Mouse (Mus musculus) spleen, postnatal 36 days (tissue): Measurements from ENCODE around the gene Wfdc18.

Source experiments
- DNase-seq, 2 experiments: peaks; one replicate each; pipeline ENCODE4 v3.0.0; 2022; ENCODE audit warnings: low spot score in 2 of 2, mixed read lengths in 1 of 2

Gene Wfdc18

GRCm38 (mm10) chr11:83708715-83709114, at the start of gene Wfdc18:
Wfdc18 (plus strand) TSS chr11:83709015.
- DNase-seq, result no peak

DNA sequence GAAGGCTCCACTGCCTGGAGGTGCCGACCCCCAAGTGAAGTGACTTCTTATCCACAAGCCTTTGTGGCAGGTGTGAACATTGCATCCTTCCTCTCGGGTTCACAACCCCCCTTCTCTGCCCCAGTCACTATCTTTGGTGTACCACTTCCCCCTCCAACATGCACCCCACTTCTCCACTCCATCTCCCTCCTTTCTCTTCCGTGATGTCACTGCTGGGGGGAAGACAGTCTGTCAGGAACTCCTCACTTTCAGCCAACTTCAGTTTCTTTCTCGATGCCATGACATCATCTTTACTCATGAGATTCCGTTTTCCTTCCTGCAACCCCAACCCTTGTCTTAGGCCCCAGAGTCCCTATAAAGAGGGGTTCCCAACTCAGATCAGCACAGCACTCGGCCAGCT, 46.6 kb upstream of the Wfdc18 start, which contains the start of gene Ccl4:
Ccl4 (plus strand) TSS at position 381 of the 400 bp plus-strand sequence.
- DNase-seq, result peak; percentile 18 to 31

GRCm38 (mm10) chr11:83663532-83663931, 45.3 kb upstream of the Wfdc18 start:
- DNase-seq, result no peak

GRCm38 (mm10) chr11:83671743-83672142, 37.1 kb upstream of the Wfdc18 start:
- no peak for DNase-seq

DNA sequence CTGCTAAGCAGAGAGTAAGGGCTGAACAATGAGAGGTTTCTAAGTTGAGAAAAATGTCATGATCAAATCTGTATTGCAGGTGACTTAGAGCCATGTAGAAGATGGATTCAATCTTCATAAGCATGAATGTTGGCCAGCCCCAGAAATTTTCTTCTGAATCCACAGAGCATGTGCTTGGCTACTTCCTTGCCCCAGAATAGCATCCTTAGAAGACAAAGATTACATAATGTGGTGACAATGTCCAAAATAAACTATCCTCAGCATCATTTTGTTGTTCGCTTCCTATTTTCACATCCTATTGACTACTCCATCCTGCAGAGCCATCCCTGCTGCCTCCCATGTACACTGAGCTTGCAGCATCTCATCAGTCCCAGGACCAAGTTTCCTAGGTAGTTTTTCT, 33.1 kb upstream of the Wfdc18 start:
- DNase-seq, result no peak

GRCm38 (mm10) chr11:83689918-83690317, 18.9 kb upstream of the Wfdc18 start:
- no peak for DNase-seq

- DNase-seq, result no peak
Measured at GRCm38 (mm10) chr11:83692008-83692407, 16.8 kb upstream of the Wfdc18 start.

GRCm38 (mm10) chr11:83703705-83704104, 5.1 kb upstream of the Wfdc18 start, which contains the start of gene Wfdc17:
Wfdc17 (plus strand) TSS chr11:83703991.
- DNase-seq, result peak in 1 of 2 experiments; percentile 6

DNA sequence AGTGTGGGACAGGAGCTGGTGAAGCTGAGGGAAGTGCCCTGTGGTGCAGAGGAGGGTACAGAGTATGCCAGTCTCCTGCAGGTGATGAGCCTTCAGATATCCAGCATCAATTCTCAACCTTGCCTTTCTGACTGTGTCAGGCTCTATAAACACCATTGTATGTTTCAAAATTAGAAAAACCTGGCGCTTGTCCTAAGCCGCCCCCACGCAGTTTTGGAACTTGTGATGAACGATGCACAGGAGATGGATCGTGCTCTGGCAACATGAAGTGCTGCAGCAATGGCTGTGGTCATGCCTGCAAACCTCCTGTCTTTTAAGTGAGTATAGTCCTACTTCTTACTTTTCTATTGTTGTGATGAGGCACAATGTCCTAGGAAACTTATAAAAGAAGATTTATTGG, 868 bp downstream of the Wfdc18 start:
- no peak for DNase-seq

DNA sequence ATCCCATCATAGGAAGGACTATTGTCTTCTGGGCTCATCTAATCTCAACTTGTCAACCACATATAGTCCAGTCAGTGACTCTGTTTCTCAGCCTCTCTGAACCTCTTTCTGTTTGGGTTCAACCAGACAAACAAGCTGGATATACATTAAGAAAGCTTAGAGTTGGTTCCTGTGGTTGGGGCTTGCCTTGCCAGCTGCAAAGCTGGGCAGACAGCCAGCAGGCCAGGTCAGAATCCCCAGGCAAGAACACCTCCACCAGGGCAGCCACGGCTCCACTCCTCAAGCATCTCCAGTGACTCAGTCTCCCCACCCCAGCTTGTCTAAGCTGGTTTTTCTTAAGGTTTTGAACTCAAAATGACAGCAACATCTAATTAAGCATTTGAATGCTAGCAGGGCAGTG, 3.9 kb downstream of the Wfdc18 start:
- DNase-seq, result no peak

- DNase-seq, result no peak
Measured at GRCm38 (mm10) chr11:83713925-83714324, 5.1 kb downstream of the Wfdc18 start.

DNA sequence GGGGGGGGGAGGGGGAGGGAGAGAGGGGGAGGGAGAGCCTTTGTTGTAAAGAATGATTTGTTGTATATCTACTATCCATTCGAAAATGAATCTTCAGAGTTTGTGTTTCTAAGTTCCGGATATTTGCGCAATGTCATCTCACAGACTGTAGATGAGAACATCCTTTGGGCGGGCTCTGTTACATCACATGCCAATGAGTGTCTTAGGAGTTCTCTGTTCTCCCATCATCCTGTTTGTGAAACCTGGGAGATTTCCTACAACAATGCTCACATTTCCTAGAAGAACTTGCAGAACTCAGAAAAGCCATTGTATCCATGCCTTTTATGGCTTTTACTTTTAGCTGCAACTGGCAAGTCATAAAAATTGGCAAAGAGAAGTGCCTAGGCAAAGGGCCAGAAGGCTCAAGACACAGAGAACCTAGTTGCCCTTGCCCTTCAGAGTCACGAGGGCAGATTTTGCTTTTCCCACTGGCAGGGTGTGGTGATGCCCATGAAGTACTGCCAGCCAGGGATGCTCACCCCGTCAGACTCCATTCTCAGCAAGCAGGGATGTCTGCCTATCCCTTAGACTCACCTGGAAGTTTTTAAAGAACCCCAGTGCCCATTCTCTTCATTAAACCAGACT, 8.3 kb downstream of the Wfdc18 start:
- DNase-seq, result no peak

GRCm38 (mm10) chr11:83720766-83721165, 12.0 kb downstream of the Wfdc18 start:
- DNase-seq, result no peak

DNA sequence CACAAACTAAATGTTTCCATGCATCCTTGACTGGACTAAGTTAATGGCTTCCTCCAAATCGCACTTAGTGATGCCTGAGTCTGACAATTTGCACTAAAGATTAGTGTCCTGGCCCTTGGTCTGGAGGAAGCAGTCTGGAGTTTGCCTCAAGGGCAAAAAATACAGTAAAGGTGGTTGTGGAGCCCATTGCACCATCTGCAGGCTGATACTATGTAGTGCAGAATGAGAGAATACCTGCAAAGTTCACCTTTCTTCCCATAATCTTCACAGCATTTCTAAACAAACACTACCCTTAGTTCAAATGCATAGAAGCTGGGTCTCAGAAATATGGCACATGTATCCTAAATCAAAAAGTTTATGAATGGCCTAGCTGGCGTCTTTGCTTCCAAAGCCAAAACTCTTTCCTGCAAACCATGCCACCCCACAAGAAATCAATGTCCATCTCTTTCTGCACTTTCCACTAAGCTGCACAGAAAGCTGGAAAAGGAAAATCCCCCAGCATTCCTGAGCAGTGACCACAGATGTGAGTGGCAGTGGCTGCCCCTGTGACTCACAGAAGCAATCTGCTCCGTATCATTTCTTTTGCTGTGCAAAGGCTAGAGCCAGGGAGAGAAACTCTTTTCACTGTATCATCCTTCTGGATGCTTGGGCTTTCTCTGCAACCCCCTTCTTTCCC, 20.1 kb downstream of the Wfdc18 start:
- DNase-seq, result no peak

DNA sequence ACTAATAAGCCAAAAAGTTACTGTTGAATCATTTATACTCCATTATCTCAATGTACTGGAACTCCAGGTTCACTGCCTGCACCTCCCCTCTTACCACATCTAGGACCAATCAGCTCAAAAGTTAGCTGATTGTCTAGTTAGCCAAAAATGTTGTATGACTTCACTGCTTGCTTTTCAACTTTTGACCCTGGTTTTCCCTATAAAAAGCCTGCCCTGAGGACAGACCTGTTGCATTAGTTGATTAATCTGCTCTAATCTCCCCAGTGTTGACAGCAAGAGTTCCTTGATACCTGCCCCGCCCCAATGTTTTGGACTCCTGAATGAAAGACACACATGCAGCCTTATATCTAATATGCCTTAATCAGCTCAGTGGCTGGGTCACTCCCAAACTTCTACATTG, 22.3 kb downstream of the Wfdc18 start:
- no peak for DNase-seq

DNA sequence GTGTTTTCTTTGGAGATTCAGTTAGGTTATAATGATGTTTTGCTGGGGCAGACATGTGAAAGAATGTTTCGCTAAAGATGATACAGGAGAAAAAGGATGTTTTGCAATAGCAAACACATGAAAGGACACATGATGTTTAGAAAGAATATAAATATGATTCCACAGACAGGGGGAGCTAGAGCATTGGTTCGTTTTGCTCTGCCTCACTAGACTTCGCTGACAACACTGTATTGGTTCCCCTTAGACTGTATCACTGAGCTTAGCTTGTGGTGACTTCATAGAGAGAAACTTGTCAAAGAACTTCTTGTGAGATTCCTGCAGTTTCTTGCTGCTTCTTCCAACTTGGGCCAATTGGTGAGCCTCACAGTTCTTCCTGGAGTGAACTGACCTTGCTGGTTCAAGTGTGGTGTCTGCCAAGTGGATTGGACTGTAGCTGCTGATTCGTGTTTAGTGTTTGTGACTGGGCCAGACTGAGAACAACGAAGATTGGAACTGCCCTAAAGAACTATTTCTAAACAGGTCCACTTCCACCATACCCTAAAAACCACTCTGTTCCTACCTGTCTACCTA, 24.3 kb downstream of the Wfdc18 start:
- DNase-seq, result no peak

DNA sequence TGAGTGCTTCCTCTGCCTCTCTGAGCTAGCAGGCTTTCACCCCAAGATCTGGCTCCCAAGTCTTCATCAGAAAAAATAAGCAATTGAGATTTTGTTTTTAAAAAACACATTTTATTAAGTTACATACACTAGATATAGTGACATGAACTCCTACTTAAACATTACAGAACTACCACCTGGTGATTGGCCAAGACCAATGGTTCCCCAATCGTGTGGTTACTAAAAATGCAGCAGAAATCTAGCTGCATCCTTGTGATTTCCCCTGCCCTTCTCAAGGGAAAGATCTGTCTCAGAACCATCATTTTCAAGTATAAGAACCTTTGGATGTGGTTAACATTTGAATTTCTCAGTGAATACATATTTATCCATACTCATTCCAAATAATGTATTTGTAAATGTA, 25.4 kb downstream of the Wfdc18 start:
- DNase-seq, result no peak

- DNase-seq, result no peak
Measured at GRCm38 (mm10) chr11:83735881-83736280, 27.1 kb downstream of the Wfdc18 start.

GRCm38 (mm10) chr11:83737109-83737558, 28.3 kb downstream of the Wfdc18 start:
- DNase-seq, result peak; percentile 83 to 87

- DNase-seq, result peak; percentile 64 to 77
Measured at GRCm38 (mm10) chr11:83739241-83739640, 30.4 kb downstream of the Wfdc18 start.

DNA sequence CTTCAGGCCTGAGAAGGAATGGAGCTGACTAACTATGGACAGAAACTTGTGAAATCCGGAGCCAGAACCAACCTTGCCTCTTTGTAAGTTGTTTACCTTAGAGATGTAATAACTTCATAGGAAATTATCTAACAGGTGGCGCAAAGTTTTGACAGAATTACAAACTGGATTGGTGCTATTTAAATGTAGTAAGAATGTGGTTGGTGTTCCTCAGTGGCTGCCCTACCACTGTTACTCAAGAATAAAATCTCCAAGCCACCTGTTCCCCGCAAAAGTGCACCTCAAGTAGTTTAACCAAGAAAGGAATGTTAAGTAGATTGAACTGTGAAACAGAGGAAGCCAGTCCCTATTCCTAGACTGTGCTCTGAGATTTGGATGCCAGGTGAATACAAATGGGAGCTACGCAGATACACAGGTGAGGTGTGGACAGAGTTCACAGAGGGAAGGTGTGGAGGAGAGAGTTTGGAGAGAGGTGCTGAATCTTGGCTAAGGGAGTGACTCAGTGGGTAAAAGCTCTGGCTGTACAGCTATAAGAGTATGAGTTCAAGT, 31.7 kb downstream of the Wfdc18 start:
- DNase-seq, result no peak

GRCm38 (mm10) chr11:83741841-83742240, 33.0 kb downstream of the Wfdc18 start:
- DNase-seq, result no peak
